Mouse (Mus musculus): ENCODE results near the gene Rplp2. TPM values are rescaled to one million over a fixed set of nuclear protein-coding genes. Genes with fewer than 3 reads are reported as not detected.
A peak's percentile ranks its signal among the peaks of the same experiment; 100 is the strongest.
"Not testable (repeated sequence)": the region's sequence is repeated elsewhere in the genome, so short reads cannot be mapped to it uniquely, and the experiment has no call there.

The Rplp2 gene
- total RNA-seq, 2 experiments from 2014 or later, result 2,601 to 4,245 TPM

DNA sequence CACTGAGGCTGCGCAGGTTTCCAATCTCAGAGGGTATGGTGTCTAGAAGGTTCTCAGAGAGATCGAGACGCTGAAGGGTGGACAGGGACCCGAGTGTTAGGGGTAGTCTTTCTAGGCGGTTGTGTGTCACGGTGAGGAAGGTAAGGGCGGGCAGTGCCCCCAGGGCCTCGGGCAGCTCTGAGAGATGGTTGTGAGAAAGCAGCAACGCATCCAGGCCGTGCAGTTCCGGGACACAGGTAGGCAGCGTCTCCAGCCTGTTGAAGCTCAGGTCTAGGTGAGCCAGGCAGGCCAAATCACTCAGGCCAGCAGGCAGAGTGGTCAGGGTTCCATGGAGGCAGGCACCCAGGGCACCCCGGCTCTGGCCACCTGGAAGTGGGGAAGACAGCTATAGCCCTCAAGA lies 5.0 kb upstream of the Rplp2 start:
- ATAC-seq (replicated peaks; ENCODE audit: poor library complexity, severe bottlenecking), result no peak

DNA sequence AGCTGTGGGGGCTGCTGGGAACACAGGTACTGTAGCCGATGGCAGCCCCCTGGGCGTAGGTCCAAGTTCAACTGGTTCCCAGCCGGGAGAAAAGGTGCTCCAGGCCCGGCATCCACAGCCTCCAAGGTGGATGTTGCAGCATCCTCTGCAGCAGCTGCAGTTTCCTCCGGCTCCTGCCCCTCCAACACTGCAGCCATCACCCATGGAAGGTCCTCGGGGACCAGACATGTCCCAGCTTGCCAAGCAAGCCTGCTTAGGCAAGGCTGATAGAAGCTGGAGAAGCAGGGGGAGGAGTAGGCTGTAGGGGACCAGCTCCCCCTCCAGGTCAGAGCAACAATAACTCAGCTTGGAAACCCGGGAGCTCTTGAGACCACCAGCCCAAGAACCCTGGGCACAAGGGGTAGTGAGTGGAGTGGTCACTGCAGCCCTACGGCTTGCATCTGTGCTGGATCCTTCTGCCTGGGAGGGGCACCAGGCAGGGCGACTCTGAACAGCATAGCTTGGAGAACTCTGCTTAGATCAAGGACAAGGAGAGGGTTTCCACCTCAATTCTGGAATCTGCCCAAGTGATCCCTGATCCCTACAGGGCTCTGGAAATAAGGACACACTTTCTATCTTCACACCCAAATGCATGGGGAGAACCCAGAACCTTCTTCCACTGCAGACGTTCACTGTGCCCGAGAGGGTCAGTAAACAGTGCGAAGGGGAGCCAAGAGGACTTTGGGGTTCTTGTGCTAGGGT lies 3.9 kb upstream of the Rplp2 start:
- peak; percentile 33 for ATAC-seq (replicated peaks; ENCODE audit: poor library complexity, severe bottlenecking)

DNA sequence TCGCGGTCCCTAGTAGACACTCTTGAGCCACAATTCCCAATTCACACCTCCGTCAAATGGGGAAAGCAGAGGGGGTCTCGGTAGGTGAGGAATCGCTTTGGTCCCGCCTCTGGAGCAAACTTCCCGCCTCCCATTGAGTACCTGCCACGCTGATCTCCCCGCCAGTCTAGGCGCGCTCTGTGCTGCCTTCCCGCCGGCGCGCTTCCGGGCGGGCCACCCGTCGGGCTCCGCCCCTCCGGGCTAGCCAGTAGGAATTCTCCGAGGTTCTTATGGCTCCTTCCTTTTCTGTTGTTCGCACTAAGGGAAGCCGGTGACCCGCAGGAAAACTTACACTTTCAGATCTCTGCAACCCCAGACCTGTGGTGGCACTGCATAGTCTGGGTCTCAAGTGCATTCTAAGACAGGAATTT lies 3.3 kb upstream of the Rplp2 start, which contains the start of gene Pidd1:
Gene Pidd1 (minus strand): TSS at position 198 of the 410 bp plus-strand sequence.
- ATAC-seq (replicated peaks; ENCODE audit: poor library complexity, severe bottlenecking), result peak; percentile 55

DNA sequence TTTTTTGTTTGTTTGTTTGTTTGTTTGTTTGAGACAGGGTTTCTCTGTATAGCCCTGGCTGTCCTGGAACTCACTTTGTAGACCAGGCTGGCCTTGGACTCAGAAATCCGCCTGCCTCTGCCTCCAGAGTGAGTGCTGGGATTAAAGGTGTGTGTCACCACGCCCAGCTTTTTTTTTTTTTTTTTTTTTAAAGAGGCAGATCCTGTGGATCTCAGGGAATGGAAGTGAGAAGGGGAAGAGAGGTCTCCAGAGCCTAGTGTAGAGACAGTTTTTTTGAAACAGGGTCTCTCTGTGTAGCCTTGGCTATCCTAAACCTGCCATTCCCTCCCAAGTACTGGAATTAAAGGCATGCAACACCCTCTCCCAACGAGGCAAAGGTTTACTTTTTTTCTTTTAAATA lies 796 bp upstream of the Rplp2 start:
- not testable (repeated sequence) for ATAC-seq (replicated peaks; ENCODE audit: poor library complexity, severe bottlenecking)

DNA sequence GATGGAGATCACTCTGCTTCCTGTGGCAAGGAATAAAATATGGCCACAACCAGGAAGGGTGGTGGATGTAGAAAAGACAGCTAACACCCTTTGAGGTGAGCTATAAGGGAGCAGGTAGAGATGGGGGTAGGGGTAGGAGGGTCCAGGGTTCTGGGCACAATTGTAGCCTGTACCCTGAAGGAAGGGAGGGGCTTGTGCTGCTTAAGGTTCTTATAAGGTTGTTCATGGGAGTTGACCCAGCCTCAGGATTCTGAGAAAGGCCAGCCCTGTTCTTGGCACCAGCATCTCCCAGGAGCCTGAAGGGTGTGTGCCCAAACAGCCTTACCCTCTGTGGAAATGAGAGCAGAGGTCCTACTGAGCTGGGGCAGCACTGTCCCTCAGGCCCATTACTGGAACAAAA lies 4.8 kb downstream of the Rplp2 start:
- no peak for ATAC-seq (replicated peaks; ENCODE audit: poor library complexity, severe bottlenecking)

DNA sequence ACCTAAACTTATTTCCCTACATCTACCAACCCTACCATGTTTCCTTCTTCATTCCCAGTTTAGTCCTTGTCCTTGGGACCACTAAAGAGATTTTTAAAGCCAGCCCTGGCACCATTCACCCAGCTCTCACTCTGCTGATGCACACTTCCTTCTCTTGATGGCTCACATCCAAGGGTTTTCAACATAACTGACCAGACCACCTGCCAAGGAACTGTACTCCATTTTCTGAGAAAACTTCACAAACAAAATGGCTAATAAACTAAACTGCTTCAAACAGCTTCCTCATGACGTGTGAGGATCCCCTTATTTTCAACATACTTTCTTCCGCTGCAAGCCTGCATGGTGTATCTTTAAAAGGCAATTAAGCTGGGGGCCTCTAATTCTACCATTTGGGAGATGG lies 6.5 kb downstream of the Rplp2 start:
- ATAC-seq (replicated peaks; ENCODE audit: poor library complexity, severe bottlenecking), result peak; percentile 14

DNA sequence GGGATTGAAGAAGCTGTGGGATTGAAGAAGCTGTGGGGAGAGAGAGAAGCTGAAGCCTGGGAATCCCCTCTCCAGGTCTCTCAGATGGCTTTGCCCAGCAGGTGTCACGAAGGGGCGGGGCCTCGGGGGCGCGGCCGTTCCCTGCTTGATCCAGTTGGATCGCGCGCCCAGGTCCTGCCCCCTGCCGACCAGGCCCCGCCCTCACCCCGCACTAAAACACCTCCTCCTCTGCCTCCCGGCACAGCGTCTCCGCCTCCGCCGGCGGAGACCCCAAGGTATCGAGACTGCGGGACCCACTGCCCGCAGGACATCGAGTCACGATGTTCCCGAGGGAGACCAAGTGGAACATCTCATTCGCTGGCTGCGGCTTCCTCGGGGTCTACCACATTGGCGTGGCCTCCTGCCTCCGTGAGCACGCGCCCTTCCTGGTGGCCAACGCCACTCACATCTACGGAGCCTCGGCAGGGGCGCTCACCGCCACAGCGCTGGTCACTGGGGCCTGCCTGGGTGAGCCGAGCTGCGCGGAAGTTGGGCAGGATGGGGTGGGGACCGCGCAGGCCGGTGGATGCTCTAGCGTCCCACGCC lies 7.9 kb downstream of the Rplp2 start, which contains the start of gene Pnpla2:
Gene Pnpla2 (plus strand): TSS at position 232 of the 585 bp plus-strand sequence.
- peak; percentile 72 for ATAC-seq (replicated peaks; ENCODE audit: poor library complexity, severe bottlenecking)

DNA sequence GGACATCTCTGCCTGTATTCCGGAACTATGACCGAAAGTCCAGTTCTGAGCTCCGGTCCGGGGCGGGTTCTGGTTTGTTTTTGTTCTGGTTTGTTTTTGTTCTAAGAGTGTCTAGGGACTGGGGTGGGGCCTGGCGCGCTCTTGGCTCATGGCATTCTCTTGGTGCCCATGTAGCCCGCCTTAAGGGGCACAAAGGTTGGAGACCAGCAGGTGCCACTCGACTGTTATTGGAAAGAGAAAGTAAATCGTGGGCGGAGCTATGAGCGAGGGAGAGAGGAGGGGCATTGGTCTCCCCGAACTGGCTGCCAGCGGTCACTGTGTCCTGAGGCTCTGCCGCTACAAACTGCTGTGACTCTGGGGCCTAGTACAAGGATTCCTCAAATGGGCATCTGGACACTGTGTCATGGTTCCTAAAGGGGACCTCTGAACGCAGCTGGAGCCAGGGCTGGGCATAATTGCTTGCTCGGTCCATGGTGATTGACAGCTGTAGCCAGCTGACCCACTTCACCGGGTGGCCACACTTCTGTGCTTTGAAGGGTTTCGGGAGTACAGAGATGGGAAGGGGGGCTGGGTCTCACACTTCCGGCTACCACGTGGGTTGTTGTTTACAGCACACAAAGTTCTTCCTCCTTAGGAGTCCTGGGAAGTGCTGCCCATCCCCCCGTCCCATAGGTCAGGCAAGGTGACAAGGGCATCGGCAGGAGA lies 8.6 kb downstream of the Rplp2 start:
- ATAC-seq (replicated peaks; ENCODE audit: poor library complexity, severe bottlenecking), result peak; percentile 34

DNA sequence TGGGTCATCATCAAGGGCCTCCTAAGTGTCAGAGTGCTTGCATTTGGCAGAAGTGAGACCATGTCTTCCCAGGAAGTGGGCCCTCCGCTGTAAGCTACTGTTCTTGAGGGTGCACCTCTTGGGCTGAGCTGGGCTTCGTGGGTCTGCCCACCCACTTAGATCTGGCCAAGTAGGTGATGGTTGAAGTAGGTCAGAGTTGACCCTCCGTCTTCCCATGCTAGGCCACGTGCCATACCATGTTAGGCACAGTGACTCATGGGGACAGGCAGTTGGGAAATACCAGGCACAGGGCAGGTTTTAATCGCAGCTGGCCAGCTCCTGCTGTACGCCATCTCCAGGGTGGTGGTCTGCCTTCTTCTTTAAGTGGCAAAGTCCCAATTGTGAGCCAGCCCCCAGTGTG lies 9.6 kb downstream of the Rplp2 start:
- ATAC-seq (replicated peaks; ENCODE audit: poor library complexity, severe bottlenecking), result no peak

DNA sequence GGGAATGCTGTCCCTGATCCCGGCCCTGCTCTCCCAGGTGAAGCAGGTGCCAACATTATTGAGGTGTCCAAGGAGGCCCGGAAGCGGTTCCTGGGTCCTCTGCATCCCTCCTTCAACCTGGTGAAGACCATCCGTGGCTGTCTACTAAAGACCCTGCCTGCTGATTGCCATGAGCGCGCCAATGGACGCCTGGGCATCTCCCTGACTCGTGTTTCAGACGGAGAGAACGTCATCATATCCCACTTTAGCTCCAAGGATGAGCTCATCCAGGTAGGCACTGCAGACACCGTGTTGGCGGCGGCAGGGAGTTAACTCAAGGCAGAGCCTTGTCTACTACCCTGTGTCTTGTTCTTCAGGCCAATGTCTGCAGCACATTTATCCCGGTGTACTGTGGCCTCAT lies 10.1 kb downstream of the Rplp2 start:
- ATAC-seq (replicated peaks; ENCODE audit: poor library complexity, severe bottlenecking), result no peak

DNA sequence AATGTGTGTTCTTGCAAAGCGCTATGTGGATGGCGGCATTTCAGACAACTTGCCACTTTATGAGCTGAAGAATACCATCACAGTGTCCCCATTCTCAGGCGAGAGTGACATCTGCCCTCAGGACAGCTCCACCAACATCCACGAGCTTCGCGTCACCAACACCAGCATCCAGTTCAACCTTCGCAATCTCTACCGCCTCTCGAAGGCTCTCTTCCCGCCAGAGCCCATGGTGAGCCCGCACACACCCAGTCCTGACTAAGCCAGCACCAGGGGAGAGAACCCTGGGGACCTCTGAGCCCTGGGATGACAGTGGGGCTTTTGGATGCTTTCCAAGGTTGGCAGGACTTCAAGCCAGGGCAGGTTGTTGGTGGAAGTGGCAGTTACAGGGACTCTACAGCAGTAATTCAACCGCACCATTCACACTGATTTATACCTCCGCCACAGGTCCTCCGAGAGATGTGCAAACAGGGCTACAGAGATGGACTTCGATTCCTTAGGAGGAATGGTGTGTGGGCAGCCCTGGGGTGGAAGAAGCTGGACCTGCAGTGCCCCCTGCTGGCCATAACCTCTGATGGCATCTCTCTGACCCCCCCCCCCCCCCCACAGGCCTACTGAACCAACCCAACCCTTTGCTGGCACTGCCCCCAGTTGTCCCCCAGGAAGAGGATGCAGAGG lies 11.0 kb downstream of the Rplp2 start:
- no peak for ATAC-seq (replicated peaks; ENCODE audit: poor library complexity, severe bottlenecking)

DNA sequence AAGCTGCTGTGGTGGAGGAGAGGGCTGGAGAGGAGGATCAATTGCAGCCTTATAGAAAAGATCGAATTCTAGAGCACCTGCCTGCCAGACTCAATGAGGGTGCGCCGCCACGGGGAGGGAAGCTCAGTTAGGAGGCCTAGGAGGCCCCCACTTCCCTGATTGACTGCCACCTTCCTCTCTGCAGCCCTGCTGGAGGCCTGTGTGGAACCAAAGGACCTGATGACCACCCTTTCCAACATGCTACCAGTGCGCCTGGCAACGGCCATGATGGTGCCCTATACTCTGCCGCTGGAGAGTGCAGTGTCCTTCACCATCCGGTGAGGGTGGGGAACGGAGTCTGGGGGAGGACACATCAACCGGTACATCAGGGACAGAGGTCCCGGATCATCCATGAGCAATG lies 11.5 kb downstream of the Rplp2 start:
- no peak for ATAC-seq (replicated peaks; ENCODE audit: poor library complexity, severe bottlenecking)

DNA sequence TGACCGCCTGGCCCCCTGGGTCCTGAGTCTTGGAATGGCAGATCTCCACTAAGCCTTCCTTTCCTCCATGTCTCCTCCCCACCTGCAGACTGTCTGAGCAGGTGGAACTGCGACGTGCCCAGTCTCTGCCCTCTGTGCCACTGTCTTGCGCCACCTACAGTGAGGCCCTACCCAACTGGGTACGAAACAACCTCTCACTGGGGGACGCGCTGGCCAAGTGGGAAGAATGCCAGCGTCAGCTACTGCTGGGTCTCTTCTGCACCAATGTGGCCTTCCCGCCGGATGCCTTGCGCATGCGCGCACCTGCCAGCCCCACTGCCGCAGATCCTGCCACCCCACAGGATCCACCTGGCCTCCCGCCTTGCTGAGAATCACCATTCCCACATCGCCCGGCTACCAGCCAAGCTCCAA lies 12.1 kb downstream of the Rplp2 start:
- no peak for ATAC-seq (replicated peaks; ENCODE audit: poor library complexity, severe bottlenecking)

DNA sequence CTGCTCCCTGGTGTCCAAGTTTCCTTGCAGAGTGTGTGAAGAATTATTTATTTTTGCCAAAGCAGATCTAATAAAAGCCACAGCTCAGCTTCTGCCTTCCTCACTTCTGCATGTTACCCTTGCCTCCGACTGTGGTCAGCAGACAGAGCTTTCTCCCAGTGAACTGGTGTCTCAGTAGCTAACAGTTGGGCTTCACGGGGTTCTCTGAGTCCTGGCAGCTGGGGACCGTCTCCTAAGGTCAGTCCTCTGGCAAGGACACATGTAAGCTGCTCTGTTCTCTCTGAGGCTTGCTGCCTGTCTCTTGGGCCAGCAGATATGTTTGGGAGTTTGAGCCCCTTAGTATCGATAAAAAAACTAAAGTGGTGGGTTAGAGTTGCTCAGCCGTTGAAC lies 12.8 kb downstream of the Rplp2 start:
- no peak for ATAC-seq (replicated peaks; ENCODE audit: poor library complexity, severe bottlenecking)

DNA sequence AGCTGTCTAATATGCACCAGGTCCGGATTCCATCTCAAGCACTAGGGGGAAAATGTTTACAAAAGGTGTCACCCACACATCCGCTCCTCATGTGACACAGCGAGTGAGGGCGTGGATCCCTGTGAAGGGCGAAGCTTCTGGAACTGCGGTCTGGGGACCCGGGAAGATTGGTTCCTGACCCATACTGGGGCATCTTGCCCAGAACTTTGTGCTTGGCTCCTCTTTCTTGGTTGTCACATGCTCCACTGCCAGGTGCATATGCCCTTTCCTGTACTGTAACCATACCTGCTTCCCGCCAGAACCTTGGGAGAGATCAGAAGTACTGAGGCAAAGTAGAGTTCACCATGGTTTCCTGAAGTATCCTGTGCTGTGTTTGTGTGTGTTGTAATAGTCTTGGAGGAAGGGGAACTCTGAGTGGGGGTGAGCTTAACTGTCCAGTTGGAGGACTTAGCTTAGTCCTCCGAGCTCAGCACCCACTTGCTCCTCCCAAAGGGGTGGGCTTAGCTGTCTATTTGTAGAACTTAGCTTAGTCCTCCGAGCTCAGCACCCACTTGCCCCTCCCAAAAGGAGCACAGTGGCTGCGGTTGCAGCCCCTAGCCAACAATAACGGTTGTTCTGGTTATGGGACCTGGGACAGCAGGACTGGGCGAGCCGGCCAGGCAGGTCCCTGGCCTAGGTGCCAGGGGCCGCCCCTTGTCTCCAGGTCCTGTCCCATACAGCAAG lies 13.4 kb downstream of the Rplp2 start, which contains the start of gene Cracr2b:
Gene Cracr2b (plus strand): TSS at position 704 of the 723 bp plus-strand sequence.
- ATAC-seq (replicated peaks; ENCODE audit: poor library complexity, severe bottlenecking), result peak; percentile 53

DNA sequence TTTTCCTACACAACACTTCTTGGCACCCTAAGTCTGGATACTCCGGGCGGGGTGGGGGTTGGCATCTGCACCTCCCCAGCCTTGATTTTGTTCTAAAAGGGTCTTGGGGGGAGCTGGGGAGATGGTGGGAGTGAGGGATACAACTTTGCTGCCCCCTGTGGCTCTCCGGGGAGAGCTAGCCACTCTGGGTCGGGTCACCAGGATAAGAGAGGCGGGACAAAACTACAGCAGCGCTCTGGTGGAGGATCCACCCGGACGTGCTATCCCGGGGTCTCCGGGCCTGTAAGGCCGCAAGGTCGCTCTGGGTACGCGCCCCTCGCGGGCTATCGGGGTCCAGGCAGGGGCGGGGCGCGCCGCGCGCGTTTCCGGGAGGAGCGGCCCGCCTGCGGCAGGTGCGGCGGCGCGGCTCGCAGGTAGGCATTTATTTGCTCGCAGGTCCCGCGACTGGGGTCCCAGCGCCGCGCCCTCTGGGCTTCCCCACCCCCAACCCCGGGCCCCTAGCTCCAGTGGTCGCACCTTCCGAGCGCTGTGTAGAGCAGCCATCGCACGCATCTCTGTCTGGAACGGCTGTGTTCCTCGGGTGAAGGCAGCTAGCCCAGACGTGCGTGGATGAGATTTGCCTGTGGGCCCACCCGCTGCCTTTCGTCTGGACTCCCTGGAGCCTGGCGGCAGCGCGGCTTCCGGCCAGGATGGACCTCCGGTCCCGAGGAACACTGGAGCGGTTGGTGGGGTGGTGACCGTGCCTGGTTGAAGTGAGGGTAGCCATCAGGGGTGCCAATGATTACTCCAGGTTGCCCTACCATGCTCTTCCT lies 14.6 kb downstream of the Rplp2 start:
- peak; percentile 6; the same call in 1 of the 2 replicates for ATAC-seq (replicated peaks; ENCODE audit: poor library complexity, severe bottlenecking)

DNA sequence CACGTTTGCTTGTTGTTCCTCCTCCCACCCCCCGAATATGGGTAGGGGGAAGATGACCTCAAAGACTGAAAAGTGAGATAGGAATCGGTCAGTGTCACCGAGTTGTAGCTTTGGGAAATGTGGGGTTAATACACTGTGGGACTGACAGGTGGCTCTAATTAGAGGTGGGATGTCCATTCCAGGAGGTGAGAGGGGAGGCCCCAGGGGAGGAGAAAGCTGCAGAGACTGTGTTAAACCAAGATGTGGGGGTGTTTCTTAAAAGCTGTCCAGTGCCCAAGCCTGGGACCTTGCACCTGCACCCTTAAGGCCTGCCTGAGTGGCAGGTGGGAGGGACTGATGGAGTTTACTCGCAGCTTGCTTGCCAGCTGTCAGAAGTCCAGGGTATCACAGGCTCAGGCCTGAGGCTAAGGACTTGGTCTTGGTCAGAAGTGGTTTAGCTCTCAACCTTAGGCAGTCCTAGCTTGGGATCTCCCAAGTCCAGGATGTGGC lies 15.2 kb downstream of the Rplp2 start:
- ATAC-seq (replicated peaks; ENCODE audit: poor library complexity, severe bottlenecking), result no peak

DNA sequence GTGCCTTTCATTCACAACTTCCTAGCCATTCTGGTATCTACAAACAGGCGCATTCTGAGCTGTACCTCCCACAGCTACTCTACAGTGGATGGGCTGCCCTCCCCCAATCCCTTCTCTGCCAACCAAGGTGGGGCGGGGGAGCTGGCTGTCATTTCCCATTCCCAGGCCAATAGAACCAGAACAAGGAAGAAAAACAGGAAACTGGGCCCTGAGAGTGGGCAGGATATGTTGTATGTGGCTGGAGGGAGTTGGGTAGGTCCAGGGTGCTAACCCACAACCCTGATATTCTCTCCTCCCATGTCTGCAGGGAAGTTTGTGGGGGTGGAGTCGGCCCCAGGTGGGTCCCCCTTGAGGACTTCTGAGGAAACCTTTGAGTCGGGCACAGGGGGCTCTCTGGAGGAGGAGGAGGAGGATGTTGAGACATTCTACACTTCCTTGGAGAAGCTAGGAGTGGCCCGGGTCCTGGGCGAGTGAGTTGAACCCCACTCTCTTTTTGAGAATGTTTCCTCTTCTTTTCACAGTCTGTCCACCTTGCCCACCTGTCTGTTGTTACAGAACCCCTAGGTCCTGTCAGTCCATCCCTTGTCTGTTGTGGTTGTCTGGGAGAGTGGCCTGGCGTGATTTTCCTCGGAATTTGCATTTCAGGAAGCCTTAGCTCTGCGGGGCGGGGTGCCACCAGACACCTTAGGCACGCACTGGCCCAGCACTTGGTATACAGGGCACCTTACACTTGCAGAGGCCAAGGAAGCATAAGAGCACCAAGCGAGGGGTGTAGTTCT lies 16.8 kb downstream of the Rplp2 start:
- ATAC-seq (replicated peaks; ENCODE audit: poor library complexity, severe bottlenecking), result 0 out of 2 replicates have a peak, but pooled peaks have one; percentile 1
